Mouse (Mus musculus) lung, postnatal 0 days (tissue): ENCODE measurements around the gene Slfn9.

Experiments used
- CTCF ChIP-seq: IDR thresholded peaks from 2 replicates; pipeline ENCODE4 v1.5.1; 2016; ENCODE audit warnings: antibody characterized with exemption, mild to moderate bottlenecking
- EP300 ChIP-seq: IDR thresholded peaks from 2 replicates; pipeline ENCODE4 v1.6.1; 2016; ENCODE audit warnings: antibody characterized with exemption, mild to moderate bottlenecking, control low read depth

- TF ChIP-seq CTCF (no peak), EP300 (no peak)
Measured at GRCm38 (mm10) chr11:83016093-83016492, 24.5 kb upstream of the Slfn9 start.
